ENCODE assay signal across 11 mouse cellular contexts in the genomic region with DNA sequence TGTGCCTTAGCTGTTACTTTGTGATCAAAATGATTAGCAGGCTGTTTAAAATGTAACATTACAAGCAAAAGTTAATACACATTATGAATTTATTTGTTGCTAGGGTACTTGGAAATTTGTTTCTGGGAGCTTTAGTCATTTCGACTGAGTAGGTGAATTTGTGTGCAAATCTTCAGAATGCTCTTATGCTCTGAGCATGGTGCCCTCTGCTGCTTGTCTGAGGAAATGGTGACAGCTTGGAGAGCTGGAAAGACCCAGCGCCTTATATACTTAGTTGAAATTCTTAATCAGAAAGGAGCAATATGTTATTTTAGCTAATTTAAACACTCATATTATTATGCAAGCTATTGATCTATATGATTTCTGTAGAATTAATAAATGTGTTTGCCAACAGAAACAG. TPM values are rescaled to one million over a fixed set of nuclear protein-coding genes. Genes with fewer than 3 reads are reported as not detected.
DNase-seq lines count a peak whose midpoint lies in the region; ATAC-seq and TF ChIP-seq lines count a peak whose summit lies in the region.
"Had no signal": no experiment of that assay in that cellular context is flagged by ENCODE, and none has a peak within 500 bp of the region (broad histone marks: within the 10 kb centered on the region; RNA-seq: fewer than 3 reads in every experiment).

No protein-coding gene starts in this region.

- no peak overlapping the region for H3K9ac ChIP-seq in midbrain, postnatal 0 days (replicated peaks; ENCODE audit: low read length, poor library complexity, severe bottlenecking)
- H3K9ac ChIP-seq in midbrain, embryonic 11.5 days (ENCODE audit: low read length), result no peak overlapping the region
- H3K9ac ChIP-seq: lung, embryonic 15.5 days had no signal

- 28% methylated on average over 2 of the region's 2 CpGs for WGBS in kidney, adult 2 months
- WGBS in midbrain, postnatal 0 days, result 26% methylated on average over 2 of the region's 2 CpGs
- WGBS in midbrain, embryonic 11.5 days, result 44% methylated on average over 2 of the region's 2 CpGs

- no peak overlapping the region for H3K27ac ChIP-seq in kidney, adult 2 months (ENCODE audit: insufficient read depth, low read depth, low read length)
- no peak overlapping the region for H3K27ac ChIP-seq in midbrain, postnatal 0 days (ENCODE audit: low read depth, low read length)
- H3K27ac ChIP-seq in midbrain, embryonic 11.5 days (ENCODE audit: low read depth, low read length), result no peak overlapping the region
- H3K27ac ChIP-seq: lung, embryonic 15.5 days had no signal

- no peak for TF ChIP-seq POLR2A in kidney, adult 2 months (IDR thresholded peaks at IDR 0.05; ENCODE audit: low read depth, low read length)

- H3K27me3 ChIP-seq in kidney, adult 2 months (replicated peaks; ENCODE audit: control insufficient read depth, insufficient read depth, low read length), result no peaks in the 10 kb centered on the region
- H3K27me3 ChIP-seq in midbrain, postnatal 0 days (ENCODE audit: insufficient read depth, low read length), result no peaks in the 10 kb centered on the region
- H3K27me3 ChIP-seq in midbrain, embryonic 11.5 days (ENCODE audit: control insufficient read depth, insufficient read depth, low read length), result no peaks in the 10 kb centered on the region
- H3K27me3 ChIP-seq: lung, embryonic 15.5 days had no signal

- H3K9me3 ChIP-seq in midbrain, postnatal 0 days (ENCODE audit: low read length), result no peaks in the 10 kb centered on the region
- no peaks in the 10 kb centered on the region for H3K9me3 ChIP-seq in midbrain, embryonic 11.5 days (ENCODE audit: control insufficient read depth, low read length)
- H3K9me3 ChIP-seq: lung, embryonic 15.5 days had no signal

- no peak overlapping the region for H3K4me2 ChIP-seq in midbrain, postnatal 0 days (ENCODE audit: low read depth, low read length, poor library complexity, severe bottlenecking)
- H3K4me2 ChIP-seq in midbrain, embryonic 11.5 days, result no peak overlapping the region
- H3K4me2 ChIP-seq: lung, embryonic 15.5 days had no signal

- ATAC-seq in midbrain, postnatal 0 days (ENCODE audit: low FRiP score), result no peak
- ATAC-seq in midbrain, embryonic 11.5 days (ENCODE audit: low FRiP score), result no peak

- TF ChIP-seq CTCF in kidney, adult 2 months (conservative IDR thresholded peaks at IDR 0.05; ENCODE audit: insufficient read depth, insufficient read length, low read depth, low read length), result peak; percentile 43
- TF ChIP-seq CTCF in midbrain, postnatal 0 days (IDR thresholded peaks at IDR 0.05), result peak; percentile 84

- H3K4me1 ChIP-seq in kidney, adult 2 months (ENCODE audit: control insufficient read depth, insufficient read depth, low read length), result no peaks in the 10 kb centered on the region
- H3K4me1 ChIP-seq in midbrain, postnatal 0 days (ENCODE audit: insufficient read depth, low read length), result no peaks in the 10 kb centered on the region
- H3K4me1 ChIP-seq in midbrain, embryonic 11.5 days (ENCODE audit: control insufficient read depth, insufficient read depth, low read length), result no peaks in the 10 kb centered on the region
- H3K4me1 ChIP-seq: lung, embryonic 15.5 days had no signal

- no peaks in the 10 kb centered on the region for H3K36me3 ChIP-seq in kidney, adult 2 months (ENCODE audit: control insufficient read depth, insufficient read depth, low read length)
- no peaks in the 10 kb centered on the region for H3K36me3 ChIP-seq in midbrain, postnatal 0 days (ENCODE audit: insufficient read depth, low read length)
- H3K36me3 ChIP-seq in midbrain, embryonic 11.5 days (ENCODE audit: control insufficient read depth, insufficient read depth, low read length), result no peaks in the 10 kb centered on the region
- H3K36me3 ChIP-seq: lung, embryonic 15.5 days had no signal

- no peak overlapping the region for H3K4me3 ChIP-seq in kidney, adult 2 months (ENCODE audit: insufficient read depth, low read depth, low read length)
- H3K4me3 ChIP-seq in midbrain, postnatal 0 days (ENCODE audit: low read depth, low read length), result no peak overlapping the region
- no peak overlapping the region for H3K4me3 ChIP-seq in midbrain, embryonic 11.5 days (ENCODE audit: low read depth, low read length)
- H3K4me3 ChIP-seq: lung, embryonic 15.5 days had no signal

- DNase-seq in kidney, adult 2 months, result no peak
- no peak for DNase-seq in kidney, postnatal 14 days
- DNase-seq in midbrain, postnatal 0 days (ENCODE audit: low spot score), result peak; percentile 54
- DNase-seq in midbrain, embryonic 11.5 days (ENCODE audit: low spot score, missing footprints), result no peak
- DNase-seq in adipocyte (ENCODE audit: low spot score), result peak; percentile 32
- DNase-seq in retina, postnatal 1 day, result peak; percentile 26
- no peak for DNase-seq in gastrocnemius, postnatal 10 days
- no peak for DNase-seq in urinary bladder, postnatal 36 days (ENCODE audit: low spot score in 2 of 2)

RNA-seq across cellular contexts. Expression of gene Poteg, which starts 33.8 kb away (rescaled TPM):
- polyA plus RNA-seq in kidney, adult 2 months (2012; rRNA removed), result not detected in 2 replicates
- total RNA-seq in midbrain, postnatal 0 days (2014; rRNA removed), result not detected in 2 replicates
- polyA plus RNA-seq in midbrain, postnatal 0 days (2015; fragmentation: Nextera tagmentation; extraction: Ambion mirVana), result not detected in 2 replicates
- not detected in 2 replicates for polyA plus RNA-seq in midbrain, embryonic 11.5 days (2014; fragmentation: Nextera tagmentation; extraction: Ambion mirVana)
- total RNA-seq in gastrocnemius, postnatal 10 days (2021), result not detected
- polyA plus RNA-seq: gonadal fat pad, adult 2 months; kidney, embryonic 16.5 days; lung, embryonic 15.5 days had no signal

RNA-seq across cellular contexts. Expression of gene Gm45861, which starts 34.3 kb away (rescaled TPM):
- 0.01 TPM in 1 of 2 replicates, not detected in the other for polyA plus RNA-seq in kidney, adult 2 months (2012; rRNA removed)
- under 0.01 and 0.09 TPM in 2 replicates for total RNA-seq in midbrain, postnatal 0 days (2014; rRNA removed)
- polyA plus RNA-seq in midbrain, postnatal 0 days (2015; fragmentation: Nextera tagmentation; extraction: Ambion mirVana), result not detected in 2 replicates
- polyA plus RNA-seq in midbrain, embryonic 11.5 days (2014; fragmentation: Nextera tagmentation; extraction: Ambion mirVana), result not detected in 2 replicates
- not detected for total RNA-seq in gastrocnemius, postnatal 10 days (2021)
- polyA plus RNA-seq: kidney, embryonic 16.5 days; lung, embryonic 15.5 days had no signal

Comparison
In these comparisons a context has a peak if more than half of its experiments do, and no peak if none do; other contexts are left out.
1. DNase-seq: peak in midbrain, postnatal 0 days (single experiment), adipocyte (single experiment) and retina, postnatal 1 day (single experiment); none in kidney, adult 2 months (single experiment), kidney, postnatal 14 days (single experiment), midbrain, embryonic 11.5 days (single experiment), gastrocnemius, postnatal 10 days (single experiment) and urinary bladder, postnatal 36 days (0 of 2).